Mouse (Mus musculus): Measurements from ENCODE around the gene Pnn.

The Pnn gene

GRCm38 (mm10) chr12:59076996-59077395, 10.3 kb downstream of the Pnn start:
- no peak for DNase-seq (ENCODE audit: low spot score)

- no peak for DNase-seq (ENCODE audit: low spot score)
Observed at GRCm38 (mm10) chr12:59077883-59078282, 11.2 kb downstream of the Pnn start.

- no peak for DNase-seq (ENCODE audit: low spot score)
Observed at GRCm38 (mm10) chr12:59080461-59080860, 13.8 kb downstream of the Pnn start.

GRCm38 (mm10) chr12:59084446-59084845, 17.8 kb downstream of the Pnn start:
- no peak for DNase-seq (ENCODE audit: low spot score)

GRCm38 (mm10) chr12:59086171-59086570, 19.5 kb downstream of the Pnn start:
- DNase-seq (ENCODE audit: low spot score) = no peak

GRCm38 (mm10) chr12:59093543-59093942, 26.9 kb downstream of the Pnn start:
- DNase-seq (ENCODE audit: low spot score) = no peak

- DNase-seq (ENCODE audit: low spot score) = no peak
Observed at GRCm38 (mm10) chr12:59095104-59096025, 28.7 kb downstream of the Pnn start, which contains the start of gene Mia2. TSS of gene Mia2 (plus strand) at chr12:59095799.

- DNase-seq (ENCODE audit: low spot score) = no peak
Observed at GRCm38 (mm10) chr12:59104771-59105170, 38.1 kb downstream of the Pnn start.

GRCm38 (mm10) chr12:59105914-59106313, 39.2 kb downstream of the Pnn start:
- no peak for DNase-seq (ENCODE audit: low spot score)

GRCm38 (mm10) chr12:59106491-59106890, 39.8 kb downstream of the Pnn start:
- no peak for DNase-seq (ENCODE audit: low spot score)

GRCm38 (mm10) chr12:59107926-59108325, 41.2 kb downstream of the Pnn start:
- DNase-seq (ENCODE audit: low spot score) = no peak

- no peak for DNase-seq (ENCODE audit: low spot score)
Observed at GRCm38 (mm10) chr12:59117184-59117583, 50.5 kb downstream of the Pnn start.

Measured in testis, postnatal 10 days (tissue).